In the genomic region with DNA sequence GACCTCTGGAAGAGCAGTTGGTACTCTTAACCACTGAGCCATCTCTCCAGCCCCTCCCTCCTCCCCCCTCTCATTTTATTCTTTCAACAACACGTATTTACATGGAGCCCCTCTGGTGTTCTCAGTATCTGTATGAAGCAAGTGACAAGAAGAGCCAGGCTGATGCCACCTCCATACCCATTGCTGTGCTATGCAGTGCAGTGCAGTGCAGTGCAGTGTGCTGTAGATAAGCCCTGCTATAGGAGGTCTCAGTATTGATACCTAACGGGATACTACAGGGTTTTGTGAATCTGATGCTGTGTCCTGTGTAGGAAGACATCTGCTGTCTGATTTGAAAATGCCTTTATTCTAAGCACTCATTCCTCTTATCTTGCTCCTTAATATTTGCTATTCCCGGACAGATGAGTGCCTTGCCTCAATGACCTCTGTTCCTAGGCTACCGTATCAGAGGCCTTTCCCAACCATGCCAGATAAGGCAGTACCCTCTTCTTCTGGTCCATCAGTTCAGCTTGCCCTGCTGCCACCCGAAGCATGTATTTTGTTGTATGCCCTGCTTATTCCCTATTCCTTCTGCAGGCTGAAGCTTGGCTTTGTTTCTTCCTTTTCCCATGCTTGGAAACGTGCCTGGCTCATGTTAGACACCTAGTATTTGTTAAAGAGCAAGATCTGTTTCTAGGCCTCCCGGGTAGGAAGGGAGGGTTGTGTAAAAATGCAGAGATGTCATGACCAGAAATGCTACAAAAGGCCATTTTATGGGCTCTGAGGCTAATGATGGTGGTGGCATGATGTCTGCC, we compare ENCODE assay signal across 15 mouse cellular contexts.
DNase-seq lines count a peak whose midpoint lies in the region; ATAC-seq and TF ChIP-seq lines count a peak whose summit lies in the region.
"Had no signal": no experiment of that assay in that cellular context is flagged by ENCODE, and none has a peak within 500 bp of the region (broad histone marks: within the 10 kb centered on the region; RNA-seq: fewer than 3 reads in every experiment).

No protein-coding gene starts in this region.

- DNase-seq in cerebellum, adult 2 months: peak; percentile 48 to 70
- DNase-seq in cerebellum, postnatal 4 days (ENCODE audit: low spot score in 2 of 2): no peak
- DNase-seq in hindbrain, embryonic 11.5 days (ENCODE audit: low spot score): no peak
- DNase-seq in brain, adult 2 months (ENCODE audit: low read depth, low spot score): peak; percentile 76
- DNase-seq in lung, adult 2 months: no peak
- DNase-seq: adrenal gland, postnatal 25 days; retina, postnatal 1 day; spleen, adult 18-20 months had no signal

- H3K4me1 ChIP-seq in cerebellum, adult 2 months (ENCODE audit: control insufficient read depth, insufficient read depth, low read length): peaks cover 19% of the 10 kb centered on the region
- peaks cover 30% of the 10 kb centered on the region for H3K4me1 ChIP-seq in hindbrain, embryonic 15.5 days (replicated peaks)
- 0 out of 2 replicates have a peak, but pooled peaks cover 2% of the 10 kb centered on the region for H3K4me1 ChIP-seq in hindbrain, embryonic 11.5 days (replicated peaks; ENCODE audit: control insufficient read depth, insufficient read depth, low read length)
- peaks cover 4% of the 10 kb centered on the region; the same call in 1 of the 2 replicates for H3K4me1 ChIP-seq in lung, adult 2 months (ENCODE audit: control insufficient read depth, insufficient read depth, low read length)
- H3K4me1 ChIP-seq: lung, embryonic 15.5 days had no signal

- H3K27me3 ChIP-seq in cerebellum, adult 2 months (ENCODE audit: control insufficient read depth, insufficient read depth, low read length): no peaks in the 10 kb centered on the region
- H3K27me3 ChIP-seq in hindbrain, embryonic 15.5 days: no peaks in the 10 kb centered on the region
- H3K27me3 ChIP-seq in hindbrain, embryonic 11.5 days (ENCODE audit: control insufficient read depth, insufficient read depth, low read length): no peaks in the 10 kb centered on the region
- H3K27me3 ChIP-seq: embryonic facial prominence, embryonic 15.5 days; kidney, embryonic 15.5 days; lung, embryonic 15.5 days; megakaryocyte, embryonic 14.5 days had no signal

- no peak for TF ChIP-seq POLR2A in cerebellum, adult 2 months (IDR thresholded peaks at IDR 0.05; ENCODE audit: borderline replicate concordance, insufficient read depth, low read length)
- no peak for TF ChIP-seq POLR2A in lung, adult 2 months (IDR thresholded peaks at IDR 0.05; ENCODE audit: borderline replicate concordance, extremely low read depth, low read depth, low read length)

- H3K4me3 ChIP-seq in cerebellum, adult 2 months (replicated peaks; ENCODE audit: insufficient read depth, low read depth, low read length): no peak overlapping the region
- no peak overlapping the region for H3K4me3 ChIP-seq in hindbrain, embryonic 15.5 days
- no peak overlapping the region for H3K4me3 ChIP-seq in hindbrain, embryonic 11.5 days (ENCODE audit: low read depth, low read length)
- no peak overlapping the region for H3K4me3 ChIP-seq in lung, adult 2 months (replicated peaks; ENCODE audit: extremely low read depth, low read depth, low read length)
- H3K4me3 ChIP-seq: embryonic facial prominence, embryonic 15.5 days; kidney, embryonic 15.5 days; lung, embryonic 15.5 days; megakaryocyte, embryonic 14.5 days had no signal

- peak overlapping the region; percentile 48; the same call in 1 of the 2 replicates for H3K27ac ChIP-seq in cerebellum, adult 2 months (ENCODE audit: insufficient read depth, low read length)
- H3K27ac ChIP-seq in hindbrain, embryonic 15.5 days (replicated peaks): no peak overlapping the region
- H3K27ac ChIP-seq in hindbrain, embryonic 11.5 days (ENCODE audit: low read depth, low read length): no peak overlapping the region
- H3K27ac ChIP-seq: embryonic facial prominence, embryonic 15.5 days; lung, embryonic 15.5 days had no signal

- H3K9ac ChIP-seq in hindbrain, embryonic 15.5 days: no peak overlapping the region
- no peak overlapping the region for H3K9ac ChIP-seq in hindbrain, embryonic 11.5 days (ENCODE audit: low read depth, low read length)
- H3K9ac ChIP-seq: embryonic facial prominence, embryonic 15.5 days; kidney, embryonic 15.5 days; lung, embryonic 15.5 days had no signal

- TF ChIP-seq CTCF in cerebellum, adult 2 months (IDR thresholded peaks at IDR 0.05; ENCODE audit: borderline replicate concordance, insufficient read depth, low read depth, low read length): no peak
- no peak for TF ChIP-seq CTCF in lung, adult 2 months (IDR thresholded peaks at IDR 0.05; ENCODE audit: insufficient read depth, low read length)

- no peak overlapping the region for H3K4me2 ChIP-seq in hindbrain, embryonic 15.5 days
- H3K4me2 ChIP-seq in hindbrain, embryonic 11.5 days (replicated peaks; ENCODE audit: low read depth, low read length): no peak overlapping the region
- H3K4me2 ChIP-seq: embryonic facial prominence, embryonic 15.5 days; kidney, embryonic 15.5 days; lung, embryonic 15.5 days had no signal

- no peaks in the 10 kb centered on the region for H3K9me3 ChIP-seq in hindbrain, embryonic 15.5 days
- no peaks in the 10 kb centered on the region for H3K9me3 ChIP-seq in hindbrain, embryonic 11.5 days (ENCODE audit: control insufficient read depth, low read length)
- H3K9me3 ChIP-seq: embryonic facial prominence, embryonic 15.5 days; kidney, embryonic 15.5 days; lung, embryonic 15.5 days; megakaryocyte, embryonic 14.5 days had no signal

- 0 out of 2 replicates have a peak, but pooled peaks have one; percentile 55 for ATAC-seq in hindbrain, embryonic 15.5 days (ENCODE audit: low FRiP score, low read depth)
- ATAC-seq in hindbrain, embryonic 11.5 days (ENCODE audit: low FRiP score): no peak
- 0 out of 2 replicates have a peak, but pooled peaks have one; percentile 27 for ATAC-seq in erythroblast, adult 5-6 weeks (replicated peaks; ENCODE audit: low FRiP score, poor library complexity, severe bottlenecking)
- ATAC-seq in activated CD4-positive, CD25-positive, alpha-beta regulatory T cell, adult 4 months: no peak

- 21% methylated on average over 7 of the region's 7 CpGs for WGBS in cerebellum, adult 2 months
- WGBS in hindbrain, embryonic 15.5 days: 76% methylated on average over 7 of the region's 7 CpGs
- WGBS in hindbrain, embryonic 11.5 days: 93% methylated on average over 7 of the region's 7 CpGs
- WGBS in lung, adult 2 months: 52% methylated on average over 7 of the region's 7 CpGs

- no peaks in the 10 kb centered on the region for H3K36me3 ChIP-seq in hindbrain, embryonic 15.5 days
- H3K36me3 ChIP-seq in hindbrain, embryonic 11.5 days (ENCODE audit: control insufficient read depth, insufficient read depth, low read length): no peaks in the 10 kb centered on the region
- H3K36me3 ChIP-seq: embryonic facial prominence, embryonic 15.5 days; lung, embryonic 15.5 days had no signal

Comparison
In these comparisons a context has a peak if more than half of its experiments do, and no peak if none do; other contexts are left out.
1. DNase-seq: peak in cerebellum, adult 2 months (2 of 2) and brain, adult 2 months (single experiment); none in cerebellum, postnatal 4 days (0 of 2), hindbrain, embryonic 11.5 days (single experiment) and lung, adult 2 months (single experiment).
2. ATAC-seq: peak in hindbrain, embryonic 15.5 days (single experiment) and erythroblast, adult 5-6 weeks (single experiment); none in hindbrain, embryonic 11.5 days (single experiment) and activated CD4-positive, CD25-positive, alpha-beta regulatory T cell, adult 4 months (single experiment).